Mouse (Mus musculus): ENCODE measurements around the gene Tns3. TPM values are rescaled to one million over a fixed set of nuclear protein-coding genes. Genes with fewer than 3 reads are reported as not detected.

Gene Tns3
- polyA plus RNA-seq, 1 experiment: 23.4 TPM

- Histone ChIP-seq H3K36me3 (ENCODE audit: control insufficient read depth, insufficient read depth) (no peaks in the 10 kb centered on the region), H3K27me3 (ENCODE audit: control insufficient read depth, insufficient read depth, insufficient read length) (no peaks in the 10 kb centered on the region), H3ac (ENCODE audit: control insufficient read depth, insufficient read length) (no peak overlapping the region), H3K79me2 (ENCODE audit: control insufficient read depth, insufficient read depth) (no peaks in the 10 kb centered on the region), H3K4me2 (ENCODE audit: low read depth) (no peak overlapping the region), H3K4me3 (no peak overlapping the region)
- TF ChIP-seq TCF12 (IDR thresholded peaks at IDR 0.05; ENCODE audit: insufficient read depth, poor library complexity, severe bottlenecking) (no peak), MYOG (IDR thresholded peaks at IDR 0.05; ENCODE audit: control insufficient read depth in 1 of 3, insufficient read depth in 1 of 3, insufficient read length in 2 of 3, low read depth in 2 of 3) (no peak), TCF3 (IDR thresholded peaks at IDR 0.05; ENCODE audit: insufficient read length, low read depth) (no peak), MYOD1 (IDR thresholded peaks at IDR 0.05; ENCODE audit: control insufficient read depth in 1 of 3, insufficient read length in 2 of 3, low read depth in 2 of 3) (no peak), USF1 (IDR thresholded peaks at IDR 0.05; ENCODE audit: low read depth) (no peak), POLR2AphosphoS2 (IDR thresholded peaks at IDR 0.05; ENCODE audit: insufficient read length, low read depth) (no peak), REST (IDR thresholded peaks at IDR 0.05; ENCODE audit: insufficient read depth, insufficient read length) (no peak), SRF (IDR thresholded peaks at IDR 0.05; ENCODE audit: control insufficient read depth, insufficient read length, low read depth) (no peak), E2F4 (IDR thresholded peaks at IDR 0.05; ENCODE audit: insufficient read depth) (no peak), POLR2A (IDR thresholded peaks at IDR 0.05; ENCODE audit: insufficient read length, low read depth) (no peak), MAX (IDR thresholded peaks at IDR 0.05; ENCODE audit: low read depth) (no peak)
Observed at GRCm38 (mm10) chr11:8637469-8638447, 26.6 kb downstream of the Tns3 start.

- H3K79me2 ChIP-seq (ENCODE audit: control insufficient read depth, insufficient read depth): no peaks in the 10 kb centered on the region
- H3K4me2 ChIP-seq (ENCODE audit: low read depth): no peak overlapping the region
- H3K27me3 ChIP-seq (ENCODE audit: control insufficient read depth, insufficient read depth, insufficient read length): no peaks in the 10 kb centered on the region
- no peak overlapping the region for H3ac ChIP-seq (ENCODE audit: control insufficient read depth, insufficient read length)
- H3K36me3 ChIP-seq (ENCODE audit: control insufficient read depth, insufficient read depth): no peaks in the 10 kb centered on the region
- TF ChIP-seq TCF12 (IDR thresholded peaks at IDR 0.05; ENCODE audit: insufficient read depth, poor library complexity, severe bottlenecking) (no peak), MAX (IDR thresholded peaks at IDR 0.05; ENCODE audit: low read depth) (no peak), USF1 (IDR thresholded peaks at IDR 0.05; ENCODE audit: low read depth) (no peak), POLR2AphosphoS2 (IDR thresholded peaks at IDR 0.05; ENCODE audit: insufficient read length, low read depth) (no peak), MYOG (IDR thresholded peaks at IDR 0.05; ENCODE audit: control insufficient read depth in 1 of 3, insufficient read depth in 1 of 3, insufficient read length in 2 of 3, low read depth in 2 of 3) (no peak), MYOD1 (IDR thresholded peaks at IDR 0.05; ENCODE audit: control insufficient read depth in 1 of 3, insufficient read length in 2 of 3, low read depth in 2 of 3) (no peak), E2F4 (IDR thresholded peaks at IDR 0.05; ENCODE audit: insufficient read depth) (no peak), TCF3 (IDR thresholded peaks at IDR 0.05; ENCODE audit: insufficient read length, low read depth) (no peak), REST (IDR thresholded peaks at IDR 0.05; ENCODE audit: insufficient read depth, insufficient read length) (no peak), SRF (IDR thresholded peaks at IDR 0.05; ENCODE audit: control insufficient read depth, insufficient read length, low read depth) (no peak)
- H3K4me3 ChIP-seq: no peak overlapping the region
Observed at GRCm38 (mm10) chr11:8636680-8637079, 27.7 kb downstream of the Tns3 start.

GRCm38 (mm10) chr11:8635778-8636177 is 28.6 kb downstream of the Tns3 start:
- Histone ChIP-seq H3K36me3 (ENCODE audit: control insufficient read depth, insufficient read depth) (no peaks in the 10 kb centered on the region), H3K27me3 (ENCODE audit: control insufficient read depth, insufficient read depth, insufficient read length) (no peaks in the 10 kb centered on the region), H3K4me2 (ENCODE audit: low read depth) (no peak overlapping the region), H3ac (ENCODE audit: control insufficient read depth, insufficient read length) (no peak overlapping the region), H3K79me2 (ENCODE audit: control insufficient read depth, insufficient read depth) (no peaks in the 10 kb centered on the region), H3K4me3 (no peak overlapping the region)
- TF ChIP-seq TCF12 (IDR thresholded peaks at IDR 0.05; ENCODE audit: insufficient read depth, poor library complexity, severe bottlenecking): no peak
- TF ChIP-seq POLR2A (IDR thresholded peaks at IDR 0.05; ENCODE audit: insufficient read length, low read depth): no peak
- TF ChIP-seq MYOD1 (IDR thresholded peaks at IDR 0.05; ENCODE audit: control insufficient read depth in 1 of 3, insufficient read length in 2 of 3, low read depth in 2 of 3): no peak
- no peak for TF ChIP-seq USF1 (IDR thresholded peaks at IDR 0.05; ENCODE audit: low read depth)
- no peak for TF ChIP-seq SRF (IDR thresholded peaks at IDR 0.05; ENCODE audit: control insufficient read depth, insufficient read length, low read depth)
- no peak for TF ChIP-seq E2F4 (IDR thresholded peaks at IDR 0.05; ENCODE audit: insufficient read depth)
- no peak for TF ChIP-seq MAX (IDR thresholded peaks at IDR 0.05; ENCODE audit: low read depth)
- TF ChIP-seq TCF3 (IDR thresholded peaks at IDR 0.05; ENCODE audit: insufficient read length, low read depth): no peak
- TF ChIP-seq REST (IDR thresholded peaks at IDR 0.05; ENCODE audit: insufficient read depth, insufficient read length): no peak
- TF ChIP-seq CEBPB (IDR thresholded peaks at IDR 0.05; ENCODE audit: insufficient read depth, poor library complexity, severe bottlenecking): no peak
- TF ChIP-seq MYOG (IDR thresholded peaks at IDR 0.05; ENCODE audit: control insufficient read depth in 1 of 3, insufficient read depth in 1 of 3, insufficient read length in 2 of 3, low read depth in 2 of 3): no peak
- TF ChIP-seq POLR2AphosphoS2 (IDR thresholded peaks at IDR 0.05; ENCODE audit: insufficient read length, low read depth): no peak

- H3K4me2 ChIP-seq (ENCODE audit: low read depth): no peak overlapping the region
- no peak overlapping the region for H3ac ChIP-seq (ENCODE audit: control insufficient read depth, insufficient read length)
- no peaks in the 10 kb centered on the region for H3K36me3 ChIP-seq (ENCODE audit: control insufficient read depth, insufficient read depth)
- no peak overlapping the region for H3K4me3 ChIP-seq
- no peaks in the 10 kb centered on the region for H3K27me3 ChIP-seq (ENCODE audit: control insufficient read depth, insufficient read depth, insufficient read length)
- no peaks in the 10 kb centered on the region for H3K79me2 ChIP-seq (ENCODE audit: control insufficient read depth, insufficient read depth)
- TF ChIP-seq POLR2A (IDR thresholded peaks at IDR 0.05; ENCODE audit: insufficient read length, low read depth): no peak
- TF ChIP-seq MAX (IDR thresholded peaks at IDR 0.05; ENCODE audit: low read depth): no peak
- no peak for TF ChIP-seq USF1 (IDR thresholded peaks at IDR 0.05; ENCODE audit: low read depth)
- no peak for TF ChIP-seq SRF (IDR thresholded peaks at IDR 0.05; ENCODE audit: control insufficient read depth, insufficient read length, low read depth)
- no peak for TF ChIP-seq MYOG (IDR thresholded peaks at IDR 0.05; ENCODE audit: control insufficient read depth in 1 of 3, insufficient read depth in 1 of 3, insufficient read length in 2 of 3, low read depth in 2 of 3)
- no peak for TF ChIP-seq TCF12 (IDR thresholded peaks at IDR 0.05; ENCODE audit: insufficient read depth, poor library complexity, severe bottlenecking)
- no peak for TF ChIP-seq POLR2AphosphoS2 (IDR thresholded peaks at IDR 0.05; ENCODE audit: insufficient read length, low read depth)
- no peak for TF ChIP-seq CEBPB (IDR thresholded peaks at IDR 0.05; ENCODE audit: insufficient read depth, poor library complexity, severe bottlenecking)
- TF ChIP-seq REST (IDR thresholded peaks at IDR 0.05; ENCODE audit: insufficient read depth, insufficient read length): no peak
- TF ChIP-seq E2F4 (IDR thresholded peaks at IDR 0.05; ENCODE audit: insufficient read depth): no peak
- no peak for TF ChIP-seq MYOD1 (IDR thresholded peaks at IDR 0.05; ENCODE audit: control insufficient read depth in 1 of 3, insufficient read length in 2 of 3, low read depth in 2 of 3)
- no peak for TF ChIP-seq TCF3 (IDR thresholded peaks at IDR 0.05; ENCODE audit: insufficient read length, low read depth)
Observed at GRCm38 (mm10) chr11:8634728-8635410, 29.5 kb downstream of the Tns3 start.
